Mouse (Mus musculus) neural tube, embryonic 15.5 days (tissue): ENCODE measurements around the gene Rnf150. TPM values are rescaled to one million over a fixed set of nuclear protein-coding genes. Genes with fewer than 3 reads are reported as not detected.

Experiments
- ATAC-seq: fragments of 200-750 bp; cut with Nextera tagmentation; 2 replicates; pipeline ENCODE4 v1.8.0; 2017; ENCODE audit warnings: mild to moderate bottlenecking, moderate TSS enrichment, moderate library complexity; ENCODE audit not compliant: low FRiP score
- H3K27ac ChIP-seq: fragments of 300-500 bp; sonication (generic); replicated peaks from 2 replicates; pipeline ENCODE4 v1.5.1; 2015; ENCODE audit warnings: mild to moderate bottlenecking, inconsistent platforms
- H3K27me3 ChIP-seq: fragments of 300-500 bp; sonication (generic); replicated peaks from 2 replicates; pipeline ENCODE4 v1.6.1; 2015; ENCODE audit warnings: inconsistent platforms
- H3K36me3 ChIP-seq: fragments of 300-500 bp; sonication (generic); 2 replicates; pipeline ENCODE4 v1.6.1; 2015; ENCODE audit warnings: inconsistent platforms
- H3K4me1 ChIP-seq: fragments of 300-500 bp; sonication (generic); 2 replicates; pipeline ENCODE4 v1.6.1; 2015; ENCODE audit warnings: inconsistent platforms
- H3K4me2 ChIP-seq: fragments of 300-500 bp; sonication (generic); 2 replicates; pipeline ENCODE4 v1.6.1; 2015; ENCODE audit warnings: inconsistent platforms, mild to moderate bottlenecking, moderate library complexity
- H3K4me3 ChIP-seq: fragments of 300-500 bp; sonication (generic); replicated peaks from 2 replicates; pipeline ENCODE4 v1.5.1; 2015; ENCODE audit warnings: mild to moderate bottlenecking, inconsistent platforms
- H3K9ac ChIP-seq: fragments of 300-500 bp; sonication (generic); replicated peaks from 2 replicates; pipeline ENCODE4 v1.6.1; 2015; ENCODE audit warnings: mild to moderate bottlenecking, inconsistent platforms
- H3K9me3 ChIP-seq: fragments of 300-500 bp; sonication (generic); replicated peaks from 2 replicates; pipeline ENCODE4 v1.6.1; 2016; ENCODE audit warnings: inconsistent platforms
- WGBS: fragments of 180-500 bp; shearing (Covaris S2); methylation state at CpG from one replicate; pipeline ENCODE4 v1.1.7; 2015; ENCODE audit warnings: mixed read lengths; 5-methylcytosine and 5-hydroxymethylcytosine counted together
- polyA plus RNA-seq: library from polyadenylated mRNA; unstranded; fragments of >200 nt; fragmentation: Nextera tagmentation; extraction: Ambion mirVana; gene quantifications from 2 replicates; pipeline ENCODE4 v1.2.1, GENCODE M21; 2015

Gene Rnf150
- 2.1 and 2.5 TPM in 2 replicates for polyA plus RNA-seq

DNA sequence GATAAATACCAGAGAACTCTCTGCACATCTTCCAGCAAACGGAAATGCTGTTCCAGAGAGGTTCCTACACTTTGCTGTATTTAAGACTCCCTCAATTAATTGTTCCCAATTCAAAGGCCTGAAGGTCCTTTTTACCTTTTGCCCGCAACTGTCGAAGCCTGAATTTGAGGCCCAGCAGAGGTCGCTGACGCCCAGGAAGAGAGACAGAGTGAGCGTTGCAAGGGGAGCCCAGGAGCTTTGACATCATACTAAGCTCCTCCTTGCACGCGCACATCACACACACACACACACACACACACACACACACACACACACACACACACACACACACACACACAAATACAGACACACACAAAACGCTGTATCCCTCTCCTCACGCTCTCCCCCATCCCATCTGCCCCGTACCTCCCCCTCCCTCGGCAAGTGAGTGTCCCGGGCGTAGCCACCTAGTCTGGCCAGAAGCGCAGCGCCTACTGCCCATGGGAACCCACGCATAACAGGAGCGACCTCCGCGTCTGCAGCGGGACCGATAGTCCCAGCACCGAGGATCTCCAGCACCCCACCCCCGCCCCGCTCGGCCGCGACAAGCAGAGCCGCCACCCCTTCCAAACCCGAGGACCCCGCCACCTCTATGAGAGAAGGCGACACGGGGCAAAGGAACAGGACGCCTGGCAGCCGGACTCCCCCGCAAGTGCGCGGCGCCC, at the start of gene Rnf150:
TSS of gene Rnf150 (plus strand) at position 316 of the 704 bp plus-strand sequence.
- H3K4me1 ChIP-seq, result peaks cover 32% of the 10 kb centered on the region
- no peaks in the 10 kb centered on the region for H3K36me3 ChIP-seq
- H3K27me3 ChIP-seq, result no peaks in the 10 kb centered on the region
- peak within 1 kb of the TSS; percentile 92 for H3K27ac ChIP-seq
- peak within 1 kb of the TSS; percentile 71 for H3K4me2 ChIP-seq
- peak within 1 kb of the TSS; percentile 77 for H3K9ac ChIP-seq
- H3K9me3 ChIP-seq, result no peaks in the 10 kb centered on the region
- under 1% methylated on average over 39 of the region's 39 CpGs for WGBS
- peak within 1 kb of the TSS; percentile 75 for H3K4me3 ChIP-seq
- ATAC-seq, result peak; percentile 92

DNA sequence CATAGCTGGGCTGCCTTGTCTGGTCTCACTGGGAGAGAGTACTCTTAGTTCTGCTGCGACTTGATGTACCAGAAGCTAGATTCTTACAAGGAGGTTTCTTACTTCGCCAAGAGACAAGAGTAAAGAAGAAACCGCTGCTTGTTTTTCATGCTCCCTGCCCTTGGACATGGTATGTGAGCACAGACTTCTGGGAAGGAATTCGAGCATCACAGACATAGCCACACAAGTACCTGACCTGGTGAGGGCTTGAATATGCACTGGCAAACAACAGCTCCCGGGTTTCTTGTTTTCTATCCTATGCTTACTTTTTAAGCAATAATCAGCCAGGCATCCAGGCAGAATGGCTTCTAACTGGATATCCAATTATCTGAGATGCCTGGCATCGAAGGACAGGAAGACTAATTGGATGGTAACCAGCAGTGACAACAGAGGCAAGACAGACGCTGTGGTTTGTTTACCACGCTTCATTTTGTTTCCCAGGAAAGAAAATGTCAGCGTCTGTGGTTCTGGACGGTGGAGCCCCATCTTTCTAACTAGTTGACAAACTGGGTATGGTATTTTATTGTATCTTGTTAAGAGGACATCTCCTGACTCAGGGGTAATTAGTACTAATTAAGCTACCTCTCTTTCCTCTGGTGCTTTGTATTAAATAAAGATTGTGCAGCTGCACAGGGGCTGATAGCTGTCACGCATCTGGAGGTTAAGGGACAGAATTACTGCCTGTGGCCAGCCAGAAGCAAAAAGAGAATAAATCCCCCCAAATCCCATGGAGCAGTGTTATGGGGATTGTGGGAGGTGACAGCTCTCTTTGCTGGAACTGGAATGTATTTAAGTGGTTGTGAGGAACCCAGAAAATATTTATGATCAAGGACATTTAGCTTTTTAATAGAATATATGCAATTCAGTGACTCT, 36.8 kb upstream of the Rnf150 start:
- Histone ChIP-seq H3K36me3 (no peaks in the 10 kb centered on the region), H3K27me3 (no peaks in the 10 kb centered on the region), H3K9ac (no peak overlapping the region), H3K9me3 (no peaks in the 10 kb centered on the region), H3K4me3 (no peak overlapping the region), H3K4me1 (peaks cover 5% of the 10 kb centered on the region; the same call in 1 of the 2 replicates), H3K27ac (no peak overlapping the region), H3K4me2 (no peak overlapping the region)
- 54% methylated on average over 11 of the region's 11 CpGs for WGBS
- ATAC-seq, result no peak; the same call in 1 of the 2 replicates

DNA sequence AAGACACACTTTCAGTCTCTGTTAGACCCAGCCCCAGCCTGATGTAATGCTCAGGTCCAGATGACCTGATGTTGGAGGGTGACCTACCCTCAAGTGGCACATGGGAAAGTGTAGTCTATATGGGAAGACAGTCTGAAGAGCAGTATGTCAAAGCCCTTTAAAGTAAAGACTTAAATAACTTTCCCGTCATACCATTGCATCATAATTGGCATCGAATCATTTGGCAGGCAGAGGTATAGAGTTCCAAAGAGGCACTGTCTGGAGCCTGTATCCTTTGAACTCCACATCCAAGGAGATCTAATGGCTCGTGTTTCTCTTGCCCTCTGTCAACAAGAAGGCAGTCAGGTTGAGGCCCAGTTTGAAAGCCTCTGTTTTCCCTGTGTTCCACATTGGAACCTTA, 22.7 kb upstream of the Rnf150 start:
- ATAC-seq, result no peak
- H3K9ac ChIP-seq, result no peak overlapping the region
- no peak overlapping the region for H3K4me3 ChIP-seq
- H3K27me3 ChIP-seq, result no peaks in the 10 kb centered on the region
- H3K4me2 ChIP-seq, result no peak overlapping the region
- no peaks in the 10 kb centered on the region for H3K9me3 ChIP-seq
- no peak overlapping the region for H3K27ac ChIP-seq
- no peaks in the 10 kb centered on the region for H3K36me3 ChIP-seq
- 90% methylated on average over 3 of the region's 3 CpGs for WGBS
- no peaks in the 10 kb centered on the region for H3K4me1 ChIP-seq

DNA sequence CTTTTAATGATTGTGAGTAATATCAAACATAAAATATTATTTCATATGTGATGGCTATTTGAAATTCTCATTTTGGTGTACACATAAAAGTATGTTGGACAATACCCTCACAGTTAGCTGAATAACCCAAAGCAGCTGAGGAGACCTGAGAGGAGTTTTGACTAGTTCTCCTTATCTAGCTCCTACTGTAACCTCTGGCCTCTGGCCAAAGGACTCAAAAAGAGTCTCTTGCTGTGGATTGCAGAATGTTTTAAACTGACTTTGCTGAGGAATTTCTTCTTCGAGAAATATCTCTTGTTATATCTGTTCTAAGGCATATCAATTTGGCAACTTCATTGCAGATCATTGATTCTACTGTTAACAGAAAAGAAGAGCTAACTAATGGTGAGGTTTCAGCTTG, 22.2 kb upstream of the Rnf150 start:
- 63% methylated on average over 1 of the region's 1 CpGs for WGBS
- Histone ChIP-seq H3K4me1 (no peaks in the 10 kb centered on the region), H3K4me3 (no peak overlapping the region), H3K27me3 (no peaks in the 10 kb centered on the region), H3K9ac (no peak overlapping the region), H3K27ac (no peak overlapping the region), H3K4me2 (no peak overlapping the region), H3K36me3 (no peaks in the 10 kb centered on the region), H3K9me3 (no peaks in the 10 kb centered on the region)
- ATAC-seq, result no peak

DNA sequence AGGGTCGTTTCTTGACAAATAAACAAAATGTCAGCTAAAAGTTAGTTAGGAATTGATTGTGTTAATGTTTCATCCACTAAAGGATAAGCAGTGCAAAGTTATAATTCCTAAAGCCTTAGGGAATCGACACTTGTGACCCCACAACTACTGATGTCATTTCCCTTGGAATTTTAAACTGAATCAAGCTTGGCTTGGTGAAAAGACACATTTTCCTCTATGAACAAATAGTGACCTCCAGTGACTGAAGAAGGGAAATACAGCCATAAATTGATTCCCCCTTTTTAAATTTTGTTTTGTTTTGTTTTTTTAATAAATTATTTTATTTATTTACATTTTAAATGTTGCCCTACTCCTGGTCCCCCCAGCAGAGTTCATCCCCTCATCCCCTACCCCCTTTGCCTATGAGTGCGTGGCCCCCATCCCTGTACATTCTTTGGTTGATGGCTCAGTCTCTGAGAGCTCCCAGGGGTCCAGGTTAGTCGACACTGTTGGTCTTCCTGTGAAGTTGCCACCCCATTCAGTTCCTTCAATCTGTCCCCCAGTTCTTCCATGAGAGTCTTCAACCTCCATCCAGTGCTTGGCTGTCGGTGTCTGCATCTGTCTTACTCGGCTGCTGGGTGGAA, 21.5 kb upstream of the Rnf150 start:
- Histone ChIP-seq H3K4me2 (no peak overlapping the region), H3K27me3 (no peaks in the 10 kb centered on the region), H3K36me3 (no peaks in the 10 kb centered on the region), H3K4me3 (no peak overlapping the region), H3K4me1 (no peaks in the 10 kb centered on the region), H3K9ac (no peak overlapping the region), H3K9me3 (no peaks in the 10 kb centered on the region), H3K27ac (no peak overlapping the region)
- ATAC-seq, result no peak
- 62% methylated on average over 6 of the region's 6 CpGs for WGBS

DNA sequence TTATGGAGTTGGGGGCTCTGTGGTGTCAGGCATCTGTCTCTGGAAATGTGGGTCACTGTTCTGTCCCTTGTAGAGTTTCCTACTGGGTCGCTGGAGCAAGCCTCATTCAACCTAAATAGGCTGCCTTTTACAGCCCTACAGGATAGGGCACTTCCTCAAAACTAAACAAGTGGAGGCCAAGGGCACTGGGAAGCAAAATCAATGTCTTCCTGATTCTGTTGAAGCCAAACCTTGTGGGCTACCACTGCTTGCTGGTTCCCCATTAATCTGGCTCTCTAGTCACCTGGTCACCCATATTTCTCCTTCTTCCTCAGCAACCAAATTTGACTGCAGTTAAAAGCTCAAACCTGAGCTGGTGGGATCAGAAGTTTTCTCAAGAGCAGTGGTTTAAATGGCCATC, 19.5 kb upstream of the Rnf150 start:
- no peak for ATAC-seq

DNA sequence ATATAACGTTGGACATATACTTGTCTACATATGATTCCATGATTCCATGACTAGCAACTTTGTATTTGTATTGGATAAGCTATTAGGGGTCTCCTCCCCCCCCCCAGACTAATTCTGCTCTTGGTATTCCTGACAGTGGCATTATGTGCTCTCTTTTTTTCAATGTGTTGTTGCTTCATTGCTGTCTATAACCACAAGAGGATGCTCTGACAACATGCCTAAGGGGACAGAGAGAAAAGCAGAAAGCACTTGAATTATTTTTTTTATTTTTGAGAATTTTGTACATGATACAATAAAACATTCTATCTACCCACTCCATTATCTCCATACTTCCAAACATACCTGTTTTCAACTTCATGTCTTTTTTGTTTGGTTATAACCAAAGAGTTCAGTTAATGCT, 18.7 kb upstream of the Rnf150 start:
- Histone ChIP-seq H3K4me2 (no peak overlapping the region), H3K4me1 (no peaks in the 10 kb centered on the region), H3K9me3 (no peaks in the 10 kb centered on the region), H3K4me3 (no peak overlapping the region), H3K27ac (no peak overlapping the region), H3K9ac (no peak overlapping the region), H3K27me3 (no peaks in the 10 kb centered on the region), H3K36me3 (no peaks in the 10 kb centered on the region)
- no peak for ATAC-seq
- WGBS, result 50% methylated on average over 1 of the region's 1 CpGs

More for the DNA sequence above, 19.5 kb upstream of the Rnf150 start:
- no peak overlapping the region for H3K4me2 ChIP-seq
- H3K36me3 ChIP-seq, result no peaks in the 10 kb centered on the region
- H3K4me1 ChIP-seq, result no peaks in the 10 kb centered on the region
- H3K9me3 ChIP-seq, result no peaks in the 10 kb centered on the region
- no peak overlapping the region for H3K9ac ChIP-seq
- H3K27ac ChIP-seq, result no peak overlapping the region
- H3K4me3 ChIP-seq, result no peak overlapping the region
- 23% methylated on average over 1 of the region's 1 CpGs for WGBS
- H3K27me3 ChIP-seq, result no peaks in the 10 kb centered on the region

DNA sequence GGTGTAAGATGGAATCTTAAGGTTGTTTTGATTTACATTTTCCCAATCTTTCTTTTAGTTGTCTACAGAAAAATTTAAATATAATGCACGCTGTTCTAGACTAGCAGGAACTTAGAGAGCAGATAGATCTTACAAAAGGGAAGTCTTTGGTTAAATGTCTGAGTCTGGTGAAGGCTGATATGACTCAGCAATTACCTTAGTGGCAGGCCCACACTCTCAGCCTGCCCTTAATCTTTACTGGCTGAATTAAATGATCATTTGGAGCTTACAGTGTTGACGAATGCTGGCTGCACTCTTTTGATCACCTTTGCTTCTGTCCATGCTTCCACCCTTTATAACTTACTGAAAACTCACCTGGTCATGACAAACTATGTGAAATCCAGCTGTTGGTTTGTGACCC, 17.1 kb upstream of the Rnf150 start:
- no peaks in the 10 kb centered on the region for H3K36me3 ChIP-seq
- H3K27me3 ChIP-seq, result no peaks in the 10 kb centered on the region
- WGBS, result 80% methylated on average over 2 of the region's 2 CpGs
- no peak overlapping the region for H3K9ac ChIP-seq
- no peaks in the 10 kb centered on the region for H3K4me1 ChIP-seq
- no peak for ATAC-seq
- no peak overlapping the region for H3K27ac ChIP-seq
- no peaks in the 10 kb centered on the region for H3K9me3 ChIP-seq
- H3K4me3 ChIP-seq, result no peak overlapping the region
- H3K4me2 ChIP-seq, result no peak overlapping the region

DNA sequence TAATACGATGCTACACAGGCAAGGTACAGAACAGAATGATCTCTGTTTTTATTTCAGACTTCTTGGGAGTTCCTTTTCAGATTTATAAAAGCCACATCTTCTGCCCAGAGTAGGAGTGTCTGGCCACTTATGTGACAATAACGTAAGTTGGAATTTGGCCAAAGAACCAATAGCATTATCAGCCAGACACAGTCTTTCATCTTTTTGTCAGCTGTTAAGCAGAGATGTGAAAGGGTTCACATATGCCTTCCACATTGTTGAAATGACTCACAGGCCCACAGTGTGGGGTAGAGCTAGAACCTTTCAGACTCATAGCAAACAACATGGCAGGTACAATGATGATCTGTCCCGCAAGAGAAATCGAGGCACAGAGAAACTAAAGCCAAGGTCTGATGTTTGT, 16.4 kb upstream of the Rnf150 start:
- H3K4me2 ChIP-seq, result no peak overlapping the region
- no peak for ATAC-seq
- H3K9me3 ChIP-seq, result no peaks in the 10 kb centered on the region
- WGBS, result 77% methylated on average over 4 of the region's 4 CpGs
- H3K4me1 ChIP-seq, result no peaks in the 10 kb centered on the region
- H3K9ac ChIP-seq, result no peak overlapping the region
- H3K27ac ChIP-seq, result no peak overlapping the region
- no peaks in the 10 kb centered on the region for H3K36me3 ChIP-seq
- H3K4me3 ChIP-seq, result no peak overlapping the region
- no peaks in the 10 kb centered on the region for H3K27me3 ChIP-seq

DNA sequence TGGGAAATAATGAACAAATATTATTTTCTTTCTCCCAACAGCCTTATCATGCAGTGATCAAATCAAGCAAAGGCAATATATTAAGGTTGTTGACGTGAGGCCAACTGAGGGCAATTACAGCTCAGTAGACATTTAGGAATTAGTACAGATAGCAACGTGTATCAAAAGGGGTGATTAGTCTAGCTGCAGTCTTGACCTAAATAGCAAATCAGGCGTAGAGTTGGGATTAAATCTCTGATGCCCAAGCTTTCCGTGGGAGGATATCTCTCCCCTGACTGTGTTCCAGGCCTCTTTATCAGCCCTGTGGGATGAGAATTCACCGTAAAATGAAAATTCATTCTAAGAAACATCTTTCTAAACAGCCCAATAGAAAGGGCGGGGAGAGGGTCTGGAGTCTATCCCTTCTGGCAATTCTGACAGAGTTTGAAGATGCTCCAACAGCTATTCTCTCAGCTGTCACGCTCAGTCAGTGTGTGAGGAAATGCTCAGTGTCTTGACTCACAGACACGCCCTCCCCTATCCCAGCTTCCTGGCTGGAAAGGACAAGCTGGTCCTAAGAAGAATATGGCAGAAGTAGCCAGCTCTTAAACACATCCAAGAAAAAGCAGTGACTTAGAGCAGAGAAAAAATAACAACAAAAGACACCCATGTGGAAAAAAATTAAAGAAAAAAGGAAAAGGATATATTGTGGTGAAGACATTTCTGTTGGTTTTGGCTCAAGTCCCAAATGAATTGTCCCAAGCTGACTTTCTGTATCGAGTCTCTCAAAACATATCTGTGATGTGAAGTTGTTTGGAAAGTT, 4.4 kb upstream of the Rnf150 start:
- ATAC-seq, result no peak
- 62% methylated on average over 9 of the region's 9 CpGs for WGBS
- H3K36me3 ChIP-seq, result no peaks in the 10 kb centered on the region
- H3K4me3 ChIP-seq, result no peak overlapping the region
- no peaks in the 10 kb centered on the region for H3K27me3 ChIP-seq
- H3K4me2 ChIP-seq, result no peak overlapping the region
- H3K27ac ChIP-seq, result no peak overlapping the region
- H3K4me1 ChIP-seq, result 0 out of 2 replicates have a peak, but pooled peaks cover 8% of the 10 kb centered on the region
- H3K9ac ChIP-seq, result no peak overlapping the region
- no peaks in the 10 kb centered on the region for H3K9me3 ChIP-seq

DNA sequence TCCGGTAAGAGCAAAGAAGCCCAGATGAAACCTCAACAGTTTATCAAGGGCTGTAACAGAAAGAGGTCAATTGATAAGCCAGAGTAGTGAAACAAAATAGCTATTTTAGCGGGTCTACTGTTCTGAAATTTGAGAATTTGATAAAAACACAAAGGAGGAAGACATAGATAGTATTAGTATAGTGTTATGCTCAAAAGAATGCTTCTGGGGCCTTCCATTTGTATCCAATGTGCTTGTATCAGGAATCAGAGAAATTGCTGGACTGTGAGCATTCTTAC, 3.9 kb upstream of the Rnf150 start:
- Histone ChIP-seq H3K4me1 (0 out of 2 replicates have a peak, but pooled peaks cover 8% of the 10 kb centered on the region), H3K4me3 (no peak overlapping the region), H3K9me3 (no peaks in the 10 kb centered on the region), H3K4me2 (no peak overlapping the region), H3K27ac (no peak overlapping the region), H3K27me3 (no peaks in the 10 kb centered on the region), H3K36me3 (no peaks in the 10 kb centered on the region), H3K9ac (no peak overlapping the region)
- 87% methylated on average over 2 of the region's 2 CpGs for WGBS
- no peak for ATAC-seq
